Mouse (Mus musculus) B cell, adult 2 months (primary cell): ENCODE data around the gene Arrdc1.

Source experiments
- DNase-seq, 2 experiments: peaks; one replicate each; pipeline ENCODE4 v3.0.0; 2022

Gene Arrdc1

GRCm38 (mm10) chr2:24919839-24920175, 15.2 kb downstream of the Arrdc1 start:
- DNase-seq = no peak

- peak; percentile 96 to 98 for DNase-seq
Observed at GRCm38 (mm10) chr2:24918930-24919838, 15.9 kb downstream of the Arrdc1 start, which contains the start of gene Ehmt1. TSS of gene Ehmt1 (minus strand) at chr2:24919614.

- no peak for DNase-seq
Observed at GRCm38 (mm10) chr2:24914762-24915161, 20.3 kb downstream of the Arrdc1 start.

- no peak for DNase-seq
Observed at GRCm38 (mm10) chr2:24912589-24912988, 22.5 kb downstream of the Arrdc1 start.

- DNase-seq = no peak
Observed at GRCm38 (mm10) chr2:24912189-24912588, 22.9 kb downstream of the Arrdc1 start.

- peak; percentile 56 to 67 for DNase-seq
Observed at GRCm38 (mm10) chr2:24910481-24910880, 24.6 kb downstream of the Arrdc1 start.

- no peak for DNase-seq
Observed at GRCm38 (mm10) chr2:24905653-24906155, 29.3 kb downstream of the Arrdc1 start.

- no peak for DNase-seq
Observed at GRCm38 (mm10) chr2:24904823-24905652, 30.0 kb downstream of the Arrdc1 start.

GRCm38 (mm10) chr2:24902999-24903398, 32.1 kb downstream of the Arrdc1 start:
- no peak for DNase-seq

GRCm38 (mm10) chr2:24901055-24901454, 34.0 kb downstream of the Arrdc1 start:
- DNase-seq = no peak

GRCm38 (mm10) chr2:24899292-24899691, 35.8 kb downstream of the Arrdc1 start:
- DNase-seq = no peak

GRCm38 (mm10) chr2:24896761-24897160, 38.3 kb downstream of the Arrdc1 start:
- DNase-seq = no peak

- no peak for DNase-seq
Observed at GRCm38 (mm10) chr2:24894211-24894610, 40.8 kb downstream of the Arrdc1 start.

- no peak for DNase-seq
Observed at GRCm38 (mm10) chr2:24892318-24892717, 42.7 kb downstream of the Arrdc1 start.

GRCm38 (mm10) chr2:24890541-24891447, 44.3 kb downstream of the Arrdc1 start:
- DNase-seq = no peak

- DNase-seq = peak; percentile 42 to 46
Observed at GRCm38 (mm10) chr2:24888895-24889294, 46.2 kb downstream of the Arrdc1 start.

GRCm38 (mm10) chr2:24880686-24881085, 54.4 kb downstream of the Arrdc1 start:
- no peak for DNase-seq
